Mouse (Mus musculus) adrenal gland, adult 8-10 months (tissue): ENCODE data around the gene Gm43517. TPM values are rescaled to one million over a fixed set of nuclear protein-coding genes. Genes with fewer than 3 reads are reported as not detected.

Experiments used
- DNase-seq: peaks from one replicate; pipeline ENCODE4 v3.0.0; 2022
- total RNA-seq, 4 experiments: library from RNA; stranded (reverse); gene quantifications; 2 replicates each; pipeline ENCODE4 v1.2.4; 2022

Gene Gm43517
- total RNA-seq, 4 experiments from 2014 or later, result not detected

- no peak for DNase-seq
Observed at GRCm38 (mm10) chr12:49417963-49418362, 33.0 kb downstream of the Gm43517 start.

Other genes starting within 250 kb of the Gm43517 start
- not detected for gene Foxg1, start 2.5 kb upstream of the Gm43517 start, total RNA-seq